Mouse (Mus musculus): ENCODE measurements around the gene Gm15140.
"Not testable (repeated sequence)": the region's sequence is repeated elsewhere in the genome, so short reads cannot be mapped to it uniquely, and the experiment has no call there.

Gm15140 gene

GRCm38 (mm10) chrX:154120585-154120984 lies at the start of gene Gm15140:
Gm15140 (minus strand) TSS chrX:154120685.
- not testable (repeated sequence) for DNase-seq
